Mouse (Mus musculus): Measurements from ENCODE around the gene Mcrs1.

GRCm38 (mm10) chr15:99238006-99238405, 13.8 kb downstream of the Mcrs1 start:
- TF ChIP-seq CTCF (IDR thresholded peaks at IDR 0.05; ENCODE audit: control insufficient read depth, insufficient read depth, insufficient replicate concordance, low read depth, low read length) = no peak
- TF ChIP-seq POLR2A (IDR thresholded peaks at IDR 0.05; ENCODE audit: control insufficient read depth, low read depth, low read length) = no peak
